Mouse (Mus musculus) c-Kit-negative CD71-positive TER-119-positive erythroid progenitor cells, embryonic 14.5 days (primary cell): ENCODE results near the gene Ccdc24.
A peak's percentile ranks its signal among the peaks of the same experiment; 100 is the strongest.

Experiments used
- DNase-seq: peaks from one replicate; pipeline ENCODE4 v3.0.0-alpha.2; 2013; ENCODE audit warnings: low read depth, low spot score

Ccdc24 gene

GRCm38 (mm10) chr4:117855146-117855545 is 17.2 kb downstream of the Ccdc24 start:
- DNase-seq: no peak

- DNase-seq: no peak
Observed at GRCm38 (mm10) chr4:117852152-117852868, 20.0 kb downstream of the Ccdc24 start.

- DNase-seq: no peak
Observed at GRCm38 (mm10) chr4:117850871-117851270, 21.5 kb downstream of the Ccdc24 start.

GRCm38 (mm10) chr4:117850176-117850575 is 22.2 kb downstream of the Ccdc24 start:
- DNase-seq: no peak

GRCm38 (mm10) chr4:117849506-117849905 is 22.9 kb downstream of the Ccdc24 start:
- DNase-seq: no peak

GRCm38 (mm10) chr4:117849063-117849462 is 23.3 kb downstream of the Ccdc24 start:
- no peak for DNase-seq

GRCm38 (mm10) chr4:117847011-117847410 is 25.3 kb downstream of the Ccdc24 start:
- DNase-seq: no peak

- DNase-seq: no peak
Observed at GRCm38 (mm10) chr4:117846261-117846660, 26.1 kb downstream of the Ccdc24 start.

GRCm38 (mm10) chr4:117845316-117845715 is 27.0 kb downstream of the Ccdc24 start:
- DNase-seq: no peak

- no peak for DNase-seq
Observed at GRCm38 (mm10) chr4:117844467-117844866, 27.9 kb downstream of the Ccdc24 start.

- DNase-seq: no peak
Observed at GRCm38 (mm10) chr4:117843101-117843500, 29.3 kb downstream of the Ccdc24 start.

GRCm38 (mm10) chr4:117841566-117841965 is 30.8 kb downstream of the Ccdc24 start:
- no peak for DNase-seq

GRCm38 (mm10) chr4:117840821-117841220 is 31.5 kb downstream of the Ccdc24 start:
- no peak for DNase-seq

- DNase-seq: no peak
Observed at GRCm38 (mm10) chr4:117839366-117839765, 33.0 kb downstream of the Ccdc24 start.

GRCm38 (mm10) chr4:117837271-117837670 is 35.1 kb downstream of the Ccdc24 start:
- no peak for DNase-seq

GRCm38 (mm10) chr4:117836204-117836767 is 36.1 kb downstream of the Ccdc24 start:
- DNase-seq: peak; percentile 91

GRCm38 (mm10) chr4:117835531-117836111 is 36.7 kb downstream of the Ccdc24 start:
- peak; percentile 69 for DNase-seq

GRCm38 (mm10) chr4:117834845-117835530 is 37.4 kb downstream of the Ccdc24 start:
- DNase-seq: peak; percentile 77

GRCm38 (mm10) chr4:117834457-117834844 is 37.9 kb downstream of the Ccdc24 start, which contains the start of gene Slc6a9:
TSS of gene Slc6a9 (plus strand) at chr4:117834506.
- DNase-seq: no peak

GRCm38 (mm10) chr4:117831920-117832691 is 40.3 kb downstream of the Ccdc24 start:
- peak; percentile 77 for DNase-seq

GRCm38 (mm10) chr4:117831499-117831898 is 40.9 kb downstream of the Ccdc24 start:
- peak; percentile 45 for DNase-seq

- no peak for DNase-seq
Observed at GRCm38 (mm10) chr4:117830801-117831200, 41.6 kb downstream of the Ccdc24 start.
